Mouse (Mus musculus) intestine, postnatal 0 days (tissue): Measurements from ENCODE around the gene BC051019. TPM values are rescaled to one million over a fixed set of nuclear protein-coding genes. Genes with fewer than 3 reads are reported as not detected.

Experiments used
- ATAC-seq: fragments of 200-750 bp; cut with Nextera tagmentation; 2 replicates; pipeline ENCODE4 v1.8.0; 2017; ENCODE audit warnings: mild to moderate bottlenecking, moderate TSS enrichment, moderate library complexity
- H3K27ac ChIP-seq: fragments of 300-500 bp; sonication (generic); 2 replicates; pipeline ENCODE4 v1.5.1; 2014; ENCODE audit warnings: mild to moderate bottlenecking, low read depth, low read length, moderate library complexity
- H3K27me3 ChIP-seq: fragments of 300-500 bp; sonication (generic); replicated peaks from 2 replicates; pipeline ENCODE4 v1.6.1; 2014; ENCODE audit warnings: low read length, mixed read lengths; ENCODE audit not compliant: control insufficient read depth, insufficient read depth
- H3K36me3 ChIP-seq: fragments of 300-500 bp; sonication (generic); 2 replicates; pipeline ENCODE4 v1.6.1; 2014; ENCODE audit warnings: mild to moderate bottlenecking, moderate library complexity; ENCODE audit not compliant: control insufficient read depth, insufficient read depth
- H3K4me1 ChIP-seq: fragments of 300-500 bp; sonication (generic); replicated peaks from 2 replicates; pipeline ENCODE4 v1.6.1; 2014; ENCODE audit warnings: antibody characterized with exemption, low read length, mixed read lengths; ENCODE audit not compliant: control insufficient read depth, insufficient read depth
- H3K4me2 ChIP-seq: fragments of 300-500 bp; sonication (generic); replicated peaks from 2 replicates; pipeline ENCODE4 v1.6.1; 2014; ENCODE audit warnings: low read depth, mild to moderate bottlenecking, moderate library complexity
- H3K4me3 ChIP-seq: fragments of 300-500 bp; sonication (generic); 2 replicates; pipeline ENCODE4 v1.5.1; 2014; ENCODE audit warnings: low read depth, low read length
- H3K9ac ChIP-seq: fragments of 300-500 bp; sonication (generic); 2 replicates; pipeline ENCODE4 v1.6.1; 2014; ENCODE audit warnings: mild to moderate bottlenecking, low read depth, low read length
- H3K9me3 ChIP-seq: fragments of 300-500 bp; sonication (generic); 2 replicates; pipeline ENCODE4 v1.6.1; 2016; ENCODE audit warnings: mixed run types; ENCODE audit not compliant: control insufficient read depth
- CTCF ChIP-seq: sonication (generic); IDR thresholded peaks from 2 replicates; pipeline ENCODE4 v1.5.1; 2016; ENCODE audit warnings: low read depth, mild to moderate bottlenecking, control low read depth, antibody characterized with exemption, moderate library complexity
- WGBS: fragments of 180-500 bp; shearing (Covaris S2); extraction: QIAGEN DNeasy Blood & Tissue Kit; methylation state at CpG from one replicate; pipeline ENCODE4 v1.1.7; 2014; 5-methylcytosine and 5-hydroxymethylcytosine counted together
- polyA plus RNA-seq: library from polyadenylated mRNA; unstranded; fragments of >200 nt; fragmentation: Nextera tagmentation; extraction: Ambion mirVana; gene quantifications from 2 replicates; pipeline ENCODE4 v1.2.1, GENCODE M21; 2015

Gene BC051019
- polyA plus RNA-seq, 1 experiment from 2014 or later, result not detected

DNA sequence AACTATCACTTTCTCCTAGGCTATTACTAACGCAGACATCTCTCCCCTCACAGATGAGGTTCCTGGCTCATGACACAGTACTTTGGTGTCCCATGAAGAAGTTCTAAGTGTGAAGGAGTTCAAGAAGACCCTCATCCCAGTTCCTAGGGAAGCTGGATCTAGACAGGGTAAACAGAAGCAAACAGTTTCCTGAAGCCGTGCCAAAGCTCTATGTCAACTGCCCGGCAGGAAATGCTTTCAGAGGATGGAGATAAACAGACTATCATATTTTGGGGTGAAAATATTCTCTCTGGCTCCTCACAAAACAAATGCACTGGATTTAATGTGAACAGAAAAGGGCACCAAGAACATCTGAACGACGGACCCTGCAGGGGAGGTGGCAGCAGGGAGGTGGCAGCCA lies 32.7 kb downstream of the BC051019 start:
- WGBS, result 59% methylated on average over 5 of the region's 5 CpGs
- Histone ChIP-seq H3K36me3 (no peaks in the 10 kb centered on the region), H3K9ac (no peak overlapping the region), H3K9me3 (no peaks in the 10 kb centered on the region), H3K4me3 (no peak overlapping the region), H3K27me3 (no peaks in the 10 kb centered on the region), H3K4me2 (no peak overlapping the region), H3K4me1 (no peaks in the 10 kb centered on the region), H3K27ac (no peak overlapping the region)
- ATAC-seq, result no peak
- no peak for TF ChIP-seq CTCF

DNA sequence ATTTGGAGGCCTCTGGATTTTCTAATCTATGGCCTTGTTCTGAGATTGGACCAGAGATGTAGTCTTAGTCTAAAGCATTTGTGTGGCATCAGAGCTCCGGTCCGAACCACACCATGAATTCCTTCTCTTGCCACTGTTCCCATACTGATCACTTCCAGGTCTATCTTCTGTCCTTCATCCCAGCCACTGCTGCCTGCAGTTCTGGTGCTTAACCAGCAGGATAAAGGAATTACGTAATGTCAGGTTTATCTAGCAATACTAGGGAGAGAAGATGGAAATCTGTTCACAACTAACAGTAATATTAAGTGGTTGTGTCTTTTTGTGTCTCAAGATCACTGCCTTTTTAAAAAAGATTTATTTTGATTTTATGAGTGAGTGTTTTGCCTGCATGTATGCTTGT lies 33.5 kb downstream of the BC051019 start:
- H3K4me3 ChIP-seq, result no peak overlapping the region
- no peaks in the 10 kb centered on the region for H3K9me3 ChIP-seq
- no peaks in the 10 kb centered on the region for H3K4me1 ChIP-seq
- no peaks in the 10 kb centered on the region for H3K27me3 ChIP-seq
- no peak overlapping the region for H3K4me2 ChIP-seq
- ATAC-seq, result no peak
- no peak overlapping the region for H3K9ac ChIP-seq
- 90% methylated on average over 3 of the region's 3 CpGs for WGBS
- TF ChIP-seq CTCF, result peak; percentile 63
- H3K27ac ChIP-seq, result no peak overlapping the region
- H3K36me3 ChIP-seq, result no peaks in the 10 kb centered on the region

GRCm38 (mm10) chr7:109686585-109687128 lies 37.0 kb downstream of the BC051019 start:
- Histone ChIP-seq H3K36me3 (no peaks in the 10 kb centered on the region), H3K9me3 (no peaks in the 10 kb centered on the region), H3K4me2 (no peak overlapping the region), H3K4me3 (no peak overlapping the region), H3K4me1 (no peaks in the 10 kb centered on the region), H3K27ac (no peak overlapping the region), H3K9ac (no peak overlapping the region), H3K27me3 (no peaks in the 10 kb centered on the region)
- WGBS, result 46% methylated on average over 9 of the region's 9 CpGs
- ATAC-seq, result no peak
- no peak for TF ChIP-seq CTCF

- H3K4me1 ChIP-seq, result no peaks in the 10 kb centered on the region
- no peak overlapping the region for H3K4me2 ChIP-seq
- no peak overlapping the region for H3K4me3 ChIP-seq
- H3K9ac ChIP-seq, result no peak overlapping the region
- H3K27ac ChIP-seq, result no peak overlapping the region
- no peaks in the 10 kb centered on the region for H3K36me3 ChIP-seq
- WGBS, result 84% methylated on average over 1 of the region's 1 CpGs
- no peaks in the 10 kb centered on the region for H3K9me3 ChIP-seq
- TF ChIP-seq CTCF, result no peak
- H3K27me3 ChIP-seq, result no peaks in the 10 kb centered on the region
- no peak for ATAC-seq
Observed at GRCm38 (mm10) chr7:109680879-109681278, 42.8 kb downstream of the BC051019 start.

GRCm38 (mm10) chr7:109680284-109680683 lies 43.4 kb downstream of the BC051019 start:
- Histone ChIP-seq H3K27ac (no peak overlapping the region), H3K36me3 (no peaks in the 10 kb centered on the region), H3K9me3 (no peaks in the 10 kb centered on the region), H3K9ac (no peak overlapping the region), H3K4me3 (no peak overlapping the region), H3K4me1 (no peaks in the 10 kb centered on the region), H3K4me2 (no peak overlapping the region), H3K27me3 (no peaks in the 10 kb centered on the region)
- no peak for ATAC-seq
- WGBS, result 93% methylated on average over 2 of the region's 2 CpGs
- peak; percentile 14; the same call in 1 of the 2 replicates for TF ChIP-seq CTCF

DNA sequence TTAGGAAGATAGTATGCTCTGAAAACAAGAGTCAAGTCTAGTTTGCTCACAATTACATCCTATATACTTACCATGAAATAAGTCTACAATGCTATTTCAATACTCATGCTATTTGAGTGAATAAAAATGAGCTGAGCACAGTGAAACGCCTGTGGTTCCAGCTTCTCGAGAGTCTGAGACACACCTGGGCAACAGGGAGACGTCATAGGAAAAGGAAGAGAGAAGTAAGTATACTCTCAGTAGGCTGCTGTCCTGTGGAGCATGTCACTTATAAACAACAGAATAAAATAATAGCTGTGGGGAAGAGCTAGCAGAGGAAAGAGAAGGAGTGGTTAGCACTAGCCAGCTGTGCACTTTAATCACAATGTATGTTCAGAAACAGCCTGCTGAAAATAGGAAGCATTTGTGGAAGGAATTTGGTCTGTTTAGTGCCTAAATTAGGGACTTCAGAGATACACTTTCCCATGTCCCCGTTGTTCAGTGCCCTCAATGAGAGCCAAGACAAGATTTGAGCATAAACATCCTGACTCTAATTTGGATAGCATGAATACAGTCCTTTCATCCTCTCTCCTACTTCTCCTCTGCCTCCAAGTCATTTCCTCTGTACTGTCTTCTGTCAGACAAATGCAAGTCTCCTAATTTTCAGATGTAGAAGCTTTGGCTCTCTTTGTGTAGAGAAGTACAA lies 48.6 kb downstream of the BC051019 start:
- Histone ChIP-seq H3K9ac (no peak overlapping the region), H3K4me2 (no peak overlapping the region), H3K36me3 (no peaks in the 10 kb centered on the region), H3K27ac (0 out of 2 replicates have a peak overlapping the region, but pooled peaks have one; percentile 15), H3K27me3 (no peaks in the 10 kb centered on the region), H3K9me3 (no peaks in the 10 kb centered on the region), H3K4me1 (no peaks in the 10 kb centered on the region), H3K4me3 (no peak overlapping the region)
- ATAC-seq, result no peak
- 54% methylated on average over 4 of the region's 4 CpGs for WGBS
- TF ChIP-seq CTCF, result no peak
